Mouse (Mus musculus) mature B cell (primary cell): ENCODE measurements around the gene Rbm11.

Experiments
- in situ Hi-C: fragments of 300-500 bp; cut with MboI; formaldehyde crosslinking; loops from 2 replicates; pipeline ENCODE4 v1.14.3; 2019

Gene Rbm11

DNA sequence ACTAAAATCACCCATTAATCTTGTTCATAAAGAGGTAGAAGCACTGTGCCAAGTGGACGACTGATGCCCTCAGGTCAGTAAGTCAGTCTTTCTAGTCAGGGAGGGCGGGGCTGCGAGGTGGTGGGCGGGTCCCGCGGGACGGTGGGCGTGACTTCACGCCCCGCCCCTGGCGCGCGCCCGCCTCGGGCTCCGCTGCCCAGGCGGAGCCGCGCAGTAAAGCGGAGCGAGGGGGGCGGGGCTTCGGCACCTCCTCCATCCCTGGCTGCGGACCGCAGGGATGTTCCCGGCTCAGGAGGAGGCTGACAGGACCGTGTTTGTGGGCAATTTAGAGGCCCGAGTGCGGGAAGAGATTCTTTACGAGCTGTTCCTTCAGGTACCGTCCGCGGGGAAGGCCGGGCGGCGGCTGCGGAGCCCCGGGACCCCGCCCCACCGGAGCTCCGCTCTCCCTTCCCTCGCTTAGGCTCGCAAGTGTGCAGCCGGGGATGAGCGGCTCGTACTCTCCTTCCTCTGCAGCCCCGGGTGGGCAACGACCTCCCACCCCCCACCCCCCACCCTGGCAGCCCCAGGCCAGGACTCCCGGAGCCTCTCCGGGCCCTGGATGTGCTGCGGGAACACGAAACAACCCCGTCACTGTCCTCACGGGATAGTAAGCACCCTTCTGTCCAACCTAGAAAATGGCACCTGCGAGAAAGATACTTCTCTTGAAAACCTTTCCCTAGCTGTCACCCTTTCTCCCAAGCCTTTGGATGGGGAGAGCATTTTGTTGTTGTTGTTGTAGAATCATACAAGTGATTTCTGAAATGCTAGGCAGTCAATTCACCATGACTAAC, at the start of gene Rbm11:
Gene Rbm11, plus strand, starts transcription at position 174 of the 830 bp plus-strand sequence.
- in situ Hi-C loops, result no loop called here

GRCm38 (mm10) chr16:75545310-75545709, 47.3 kb upstream of the Rbm11 start:
- in situ Hi-C loops, result no loop called here

DNA sequence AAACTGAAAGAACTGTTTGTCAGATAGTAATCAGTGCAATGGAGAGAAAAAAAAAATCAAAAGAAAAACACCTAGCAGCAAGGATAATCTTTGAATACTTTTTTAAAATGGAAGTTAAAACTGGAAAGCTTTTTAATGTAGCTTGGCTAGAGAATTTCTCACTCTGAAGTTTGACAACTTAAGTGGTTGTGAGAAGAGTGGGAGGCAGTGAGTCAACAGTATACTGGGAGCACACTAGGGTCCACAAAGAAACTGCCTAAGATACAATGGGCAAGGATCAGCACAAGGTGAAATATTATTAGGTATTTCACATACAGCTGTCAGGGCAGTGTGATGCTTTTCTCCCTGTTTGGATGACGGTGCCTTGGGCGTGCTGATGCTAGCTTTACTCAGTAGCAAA, 29.7 kb upstream of the Rbm11 start:
- in situ Hi-C loops, result no loop called here

- in situ Hi-C loops, result no loop called here
Measured at GRCm38 (mm10) chr16:75582279-75582678, 10.4 kb upstream of the Rbm11 start.

DNA sequence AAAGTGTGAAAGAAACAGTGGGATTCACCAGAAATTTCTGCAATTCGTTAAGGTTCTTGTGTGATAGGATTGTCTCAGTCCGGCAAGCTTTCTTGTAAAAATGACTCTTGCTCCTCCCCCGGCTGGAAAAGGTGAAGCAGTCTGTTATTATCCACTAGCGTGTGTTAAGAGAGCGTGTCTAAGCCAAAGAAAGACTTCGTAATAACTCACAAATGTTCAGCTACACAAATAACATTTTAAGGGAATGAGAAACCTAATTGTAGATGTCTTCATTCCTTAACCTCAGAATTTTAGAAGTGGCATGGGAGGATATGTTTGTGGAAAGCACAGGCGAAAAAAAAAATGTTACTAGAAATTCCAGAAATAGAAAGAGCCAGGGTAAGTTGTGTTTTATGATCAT, 6.7 kb upstream of the Rbm11 start, which contains the start of gene Lipi:
Gene Lipi, minus strand, starts transcription at position 101 of the 400 bp plus-strand sequence.
- in situ Hi-C loops, result no loop called here

- in situ Hi-C loops, result no loop called here
Measured at GRCm38 (mm10) chr16:75586466-75586865, 6.2 kb upstream of the Rbm11 start.

DNA sequence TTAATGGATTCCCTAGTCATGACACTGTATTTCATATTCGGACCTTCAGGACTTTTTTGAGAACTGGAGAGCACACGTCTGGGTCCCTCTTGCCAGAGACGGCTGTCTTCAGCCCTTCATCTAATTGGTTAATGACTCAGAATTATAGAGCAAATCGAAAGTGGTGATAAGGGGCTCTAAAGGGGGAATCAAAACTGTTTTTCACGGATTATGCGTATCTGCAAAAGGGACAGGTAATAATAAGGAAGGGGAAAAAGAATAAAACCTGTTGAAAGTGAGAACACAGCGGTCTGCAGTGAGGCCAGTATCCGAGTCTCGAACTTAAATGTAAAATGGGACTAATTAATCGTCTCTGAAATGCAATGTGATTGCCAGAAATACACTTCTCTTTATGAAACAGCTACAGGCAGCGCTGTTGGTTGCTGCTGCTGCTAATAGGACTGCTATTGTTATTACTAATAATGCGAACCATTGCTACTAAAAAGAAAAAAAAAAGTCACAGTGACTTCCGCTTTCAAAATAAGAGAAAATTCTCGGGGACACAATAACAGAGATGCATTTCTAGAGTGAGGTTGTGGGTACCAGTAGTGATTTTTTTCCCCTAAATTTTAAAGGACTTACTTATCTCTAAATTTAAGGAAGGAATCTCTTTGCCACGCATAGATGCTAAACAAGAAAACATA, 998 bp downstream of the Rbm11 start:
- in situ Hi-C loops, result no loop called here

GRCm38 (mm10) chr16:75606415-75606814, 13.8 kb downstream of the Rbm11 start:
- in situ Hi-C loops, result no loop called here

GRCm38 (mm10) chr16:75612561-75612960, 19.9 kb downstream of the Rbm11 start:
- in situ Hi-C loops, result no loop called here

- in situ Hi-C loops, result no loop called here
Measured at GRCm38 (mm10) chr16:75617651-75618349, 25.2 kb downstream of the Rbm11 start.

DNA sequence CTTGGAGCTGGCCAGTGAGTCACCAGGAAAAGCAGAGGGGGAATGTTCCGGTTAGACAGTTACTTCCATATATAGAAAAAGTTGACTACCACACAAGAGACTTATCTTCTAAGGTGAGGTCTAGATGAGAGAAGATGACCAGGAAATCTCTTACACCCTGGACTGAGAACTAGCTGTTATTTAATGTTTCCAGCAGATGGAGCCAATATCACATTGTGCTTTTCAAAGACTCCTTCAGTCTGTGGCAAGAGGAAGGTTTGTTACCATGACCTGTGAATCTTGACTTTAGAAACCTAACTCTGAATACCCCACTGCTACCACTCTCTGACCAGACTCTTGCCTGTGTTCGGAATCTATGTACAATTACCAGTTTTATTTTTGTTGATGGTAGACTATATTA, 35.2 kb downstream of the Rbm11 start:
- in situ Hi-C loops, result no loop called here
